Mouse (Mus musculus) embryonic facial prominence, embryonic 11.5 days (tissue): Measurements from ENCODE around the gene Fgd5. TPM values are rescaled to one million over a fixed set of nuclear protein-coding genes. Genes with fewer than 3 reads are reported as not detected.

Source experiments
- ATAC-seq: fragments of 200-750 bp; cut with Nextera tagmentation; replicated peaks from 2 replicates; pipeline ENCODE4 v1.8.0; 2017; ENCODE audit warnings: low read depth; ENCODE audit not compliant: insufficient number of reproducible peaks, low FRiP score, low TSS enrichment
- DNase-seq: peaks from one replicate; pipeline ENCODE4 v3.0.0-alpha.2; 2015; ENCODE audit warnings: low spot score
- H3K27ac ChIP-seq: fragments of 300-500 bp; sonication (generic); replicated peaks from 2 replicates; pipeline ENCODE4 v1.5.1; 2014; ENCODE audit warnings: mild to moderate bottlenecking, low read depth, low read length, control low read depth
- H3K27me3 ChIP-seq: fragments of 300-500 bp; sonication (generic); 2 replicates; pipeline ENCODE4 v1.6.1; 2014; ENCODE audit warnings: mild to moderate bottlenecking, low read length, moderate library complexity, mixed read lengths; ENCODE audit not compliant: control insufficient read depth, insufficient read depth
- H3K36me3 ChIP-seq: fragments of 300-500 bp; sonication (generic); replicated peaks from 2 replicates; pipeline ENCODE4 v1.6.1; 2014; ENCODE audit warnings: low read depth, mild to moderate bottlenecking, low read length, moderate library complexity, mixed read lengths; ENCODE audit not compliant: control insufficient read depth, insufficient read depth
- H3K4me1 ChIP-seq: fragments of 300-500 bp; sonication (generic); 2 replicates; pipeline ENCODE4 v1.6.1; 2014; ENCODE audit warnings: low read length, mixed read lengths; ENCODE audit not compliant: control insufficient read depth, insufficient read depth
- H3K4me2 ChIP-seq: fragments of 300-500 bp; sonication (generic); 2 replicates; pipeline ENCODE4 v1.6.1; 2014; ENCODE audit warnings: low read depth, mild to moderate bottlenecking, control low read depth, low read length, moderate library complexity
- H3K4me3 ChIP-seq: fragments of 300-500 bp; sonication (generic); 2 replicates; pipeline ENCODE4 v1.5.1; 2014; ENCODE audit warnings: low read depth, low read length, control low read depth
- H3K9ac ChIP-seq: fragments of 300-500 bp; sonication (generic); replicated peaks from 2 replicates; pipeline ENCODE4 v1.6.1; 2014; ENCODE audit warnings: mild to moderate bottlenecking, control low read depth, low read length
- H3K9me3 ChIP-seq: fragments of 300-500 bp; sonication (generic); replicated peaks from 2 replicates; pipeline ENCODE4 v1.6.1; 2016; ENCODE audit warnings: mild to moderate bottlenecking, low read length, inconsistent platforms, mixed read lengths; ENCODE audit not compliant: control insufficient read depth
- WGBS: fragments of 180-500 bp; shearing (Covaris S2); extraction: QIAGEN DNeasy Blood & Tissue Kit; methylation state at CpG from one replicate; pipeline ENCODE4 v1.1.7; 2014; 5-methylcytosine and 5-hydroxymethylcytosine counted together
- polyA plus RNA-seq: library from polyadenylated mRNA; unstranded; fragments of >200 nt; fragmentation: Nextera tagmentation; extraction: Ambion mirVana; gene quantifications from 2 replicates; pipeline ENCODE4 v1.2.1, GENCODE M21; 2014

Gene Fgd5
- polyA plus RNA-seq, 1 experiment from 2014 or later = 3.8 TPM

GRCm38 (mm10) chr6:92100679-92101360, 122.1 kb downstream of the Fgd5 start:
- H3K4me2 ChIP-seq = no peak overlapping the region
- DNase-seq = no peak
- H3K9me3 ChIP-seq = no peaks in the 10 kb centered on the region
- H3K4me1 ChIP-seq = no peaks in the 10 kb centered on the region
- no peak overlapping the region for H3K4me3 ChIP-seq
- no peak overlapping the region for H3K9ac ChIP-seq
- no peaks in the 10 kb centered on the region for H3K27me3 ChIP-seq
- no peaks in the 10 kb centered on the region for H3K36me3 ChIP-seq
- 73% methylated on average over 2 of the region's 2 CpGs for WGBS
- ATAC-seq = no peak
- H3K27ac ChIP-seq = no peak overlapping the region

- Histone ChIP-seq H3K4me3 (no peak overlapping the region), H3K9ac (no peak overlapping the region), H3K27ac (no peak overlapping the region), H3K4me2 (no peak overlapping the region), H3K27me3 (no peaks in the 10 kb centered on the region), H3K36me3 (no peaks in the 10 kb centered on the region), H3K4me1 (no peaks in the 10 kb centered on the region), H3K9me3 (no peaks in the 10 kb centered on the region)
- ATAC-seq (no peak), DNase-seq (no peak)
Observed at GRCm38 (mm10) chr6:92124547-92124946, 145.9 kb downstream of the Fgd5 start.

Other genes starting within 250 kb of the Fgd5 start
- 0.06 and 0.14 TPM in 2 replicates for gene Grip2, start 151.6 kb upstream of the Fgd5 start, polyA plus RNA-seq
- 49.0 and 52.1 TPM in 2 replicates for gene Ccdc174, start 100.8 kb upstream of the Fgd5 start, polyA plus RNA-seq
- 0.13 and 0.35 TPM in 2 replicates for gene 4930590J08Rik, start 76.1 kb upstream of the Fgd5 start, polyA plus RNA-seq
- 16.2 and 18.5 TPM in 2 replicates for gene Nr2c2, start 112.5 kb downstream of the Fgd5 start, polyA plus RNA-seq
- gene Mrps25, start 205.2 kb downstream of the Fgd5 start, polyA plus RNA-seq = 87.6 and 97.6 TPM in 2 replicates
- gene Rbsn, start 236.0 kb downstream of the Fgd5 start, polyA plus RNA-seq = 15.9 and 16.9 TPM in 2 replicates